Mouse (Mus musculus): ENCODE measurements around the gene Recql.
"Not testable (repeated sequence)": the region's sequence is repeated elsewhere in the genome, so short reads cannot be mapped to it uniquely, and the experiment has no call there.

The Recql gene

GRCm38 (mm10) chr6:142365742-142366472 lies 21.0 kb downstream of the Recql start:
- DNase-seq (ENCODE audit: low spot score in 2 of 2) = no peak

- DNase-seq (ENCODE audit: low spot score in 2 of 2) = no peak
These were observed 23.8 kb downstream of the Recql start for GRCm38 (mm10) chr6:142363019-142363576.

- no peak for DNase-seq (ENCODE audit: low spot score in 2 of 2)
These were observed 24.9 kb downstream of the Recql start for GRCm38 (mm10) chr6:142362036-142362435.

GRCm38 (mm10) chr6:142357106-142357505 lies 29.8 kb downstream of the Recql start:
- no peak for DNase-seq (ENCODE audit: low spot score in 2 of 2)

GRCm38 (mm10) chr6:142352099-142352498 lies 34.8 kb downstream of the Recql start:
- not testable (repeated sequence) for DNase-seq (ENCODE audit: low spot score in 2 of 2)

- DNase-seq (ENCODE audit: low spot score in 2 of 2) = no peak
These were observed 39.2 kb downstream of the Recql start for GRCm38 (mm10) chr6:142347431-142348385.

- DNase-seq (ENCODE audit: low spot score in 2 of 2) = no peak
These were observed 40.4 kb downstream of the Recql start for GRCm38 (mm10) chr6:142346181-142347110.

GRCm38 (mm10) chr6:142345440-142346038 lies 41.3 kb downstream of the Recql start, which contains the start of gene Pyroxd1:
Gene Pyroxd1, plus strand, starts transcription at chr6:142345654.
- peak; percentile 86 to 87 for DNase-seq (ENCODE audit: low spot score in 2 of 2)

GRCm38 (mm10) chr6:142343561-142343960 lies 43.3 kb downstream of the Recql start:
- peak in 1 of 2 experiments; percentile 29 for DNase-seq (ENCODE audit: low spot score in 2 of 2)

- DNase-seq (ENCODE audit: low spot score in 2 of 2) = no peak
These were observed 47.3 kb downstream of the Recql start for GRCm38 (mm10) chr6:142339576-142339975.

GRCm38 (mm10) chr6:142338961-142339360 lies 47.9 kb downstream of the Recql start:
- no peak for DNase-seq (ENCODE audit: low spot score in 2 of 2)

- DNase-seq (ENCODE audit: low spot score in 2 of 2) = no peak
These were observed 57.7 kb downstream of the Recql start for GRCm38 (mm10) chr6:142329201-142329600.

- DNase-seq (ENCODE audit: low spot score in 2 of 2) = no peak
These were observed 60.3 kb downstream of the Recql start for GRCm38 (mm10) chr6:142326598-142326997.

- no peak for DNase-seq (ENCODE audit: low spot score in 2 of 2)
These were observed 64.0 kb downstream of the Recql start, which contains the start of gene Slco1a5 for GRCm38 (mm10) chr6:142322881-142323280. Gene Slco1a5, minus strand, starts transcription at chr6:142322981.

- no peak for DNase-seq (ENCODE audit: low spot score in 2 of 2)
These were observed 69.8 kb downstream of the Recql start for GRCm38 (mm10) chr6:142317106-142317505.

- no peak for DNase-seq (ENCODE audit: low spot score in 2 of 2)
These were observed 72.6 kb downstream of the Recql start for GRCm38 (mm10) chr6:142314285-142314684.

GRCm38 (mm10) chr6:142305076-142305475 lies 81.8 kb downstream of the Recql start:
- no peak for DNase-seq (ENCODE audit: low spot score in 2 of 2)

All from right cerebral cortex, postnatal 36 days (tissue).